Mouse (Mus musculus) CH12.LX (cell line): ENCODE data around the gene Gm13271. TPM values are rescaled to one million over a fixed set of nuclear protein-coding genes. Genes with fewer than 3 reads are reported as not detected.
"Not testable (repeated sequence)": the region's sequence is repeated elsewhere in the genome, so short reads cannot be mapped to it uniquely, and the experiment has no call there.

ENCODE experiments used
- DNase-seq: peaks from one replicate; pipeline ENCODE4 v3.0.0-alpha.2; 2013; ENCODE audit errors: extremely low read depth
- H3K27ac ChIP-seq: 2 replicates; pipeline ENCODE4 v1.5.1; 2012; ENCODE audit warnings: low read depth, mild to moderate bottlenecking, control low read depth, moderate library complexity; ENCODE audit not compliant: insufficient read depth
- H3K27me3 ChIP-seq: replicated peaks from 2 replicates; pipeline ENCODE3; 2012; ENCODE audit warnings: inconsistent platforms
- H3K36me3 ChIP-seq, 2 experiments: replicated peaks in 1 of 2; 2 replicates each; pipeline versions ENCODE3 to v1.6.1; 2012; ENCODE audit warnings: inconsistent platforms in 1 of 2, low read length in 1 of 2, mild to moderate bottlenecking in 1 of 2, mixed read lengths in 1 of 2, moderate library complexity in 1 of 2; ENCODE audit not compliant: control insufficient read depth in 1 of 2, insufficient read depth in 1 of 2
- H3K4me1 ChIP-seq, 2 experiments: 2 replicates each; pipeline ENCODE4 v1.6.1; 2012; ENCODE audit warnings: inconsistent platforms in 1 of 2, moderate library complexity in 1 of 2; ENCODE audit not compliant: insufficient read depth in 2 of 2, control insufficient read depth in 1 of 2
- H3K4me2 ChIP-seq: 2 replicates; pipeline ENCODE4 v1.6.1; 2012; ENCODE audit warnings: low read depth, mild to moderate bottlenecking, control low read depth; ENCODE audit not compliant: poor library complexity, insufficient read depth, severe bottlenecking
- H3K4me3 ChIP-seq, 3 experiments: fragments of 150-350 bp in 1 of 3; sonication (generic) in 1 of 3; replicated peaks in 1 of 3; 2 replicates each; pipeline versions ENCODE3 to v1.5.1; 2011 to 2012; ENCODE audit warnings: low read depth in 2 of 3, low read length in 2 of 3, mild to moderate bottlenecking in 2 of 3, moderate library complexity in 2 of 3, control low read depth in 1 of 3, improper control_type of control experiment in 1 of 3, inconsistent platforms in 1 of 3, mixed read lengths in 1 of 3; ENCODE audit not compliant: poor library complexity in 1 of 3
- H3K79me2 ChIP-seq: replicated peaks from 2 replicates; pipeline ENCODE4 v1.6.1; 2012; ENCODE audit warnings: mild to moderate bottlenecking, moderate library complexity; ENCODE audit not compliant: control insufficient read depth, poor library complexity, insufficient read depth, severe bottlenecking; ENCODE audit errors: extremely low read depth
- H3K9ac ChIP-seq: 2 replicates; pipeline ENCODE4 v1.6.1; 2012; ENCODE audit warnings: low read depth, mild to moderate bottlenecking, control low read depth, moderate library complexity; ENCODE audit not compliant: insufficient read depth
- H3K9me3 ChIP-seq: replicated peaks from 2 replicates; pipeline ENCODE3; 2012; ENCODE audit warnings: low read length, inconsistent platforms, mixed read lengths
- CTCF ChIP-seq, 2 experiments: IDR thresholded peaks in 1 of 2; conservative IDR thresholded peaks in 1 of 2; 2 replicates each; pipeline ENCODE4 v1.5.1; 2011 to 2012; ENCODE audit warnings: low read depth in 2 of 2, low read length in 2 of 2, improper control_type of control experiment in 1 of 2, inconsistent platforms in 1 of 2, mild to moderate bottlenecking in 1 of 2, moderate library complexity in 1 of 2
- dilution Hi-C: fragments of 300-500 bp; cut with MboI; formaldehyde crosslinking; loops from 2 replicates; pipeline ENCODE4 v1.14.3; 2020; ENCODE audit warnings: low sequenced_read_pairs; ENCODE audit not compliant: extremely low pct_unique_long_range_greater_than_20kb, extremely low pct_ligation_motif_present
- in situ Hi-C: fragments of 300-500 bp; cut with MboI; formaldehyde crosslinking; loops from 3 replicates; pipeline ENCODE4 v1.14.3; 2019; ENCODE audit warnings: low sequenced_read_pairs, low pct_ligation_motif_present, low pct_unique_long_range_greater_than_20kb, mixed read lengths
- polyA plus RNA-seq: library from polyadenylated mRNA; unstranded; fragments of >175 nt; gene quantifications from 2 replicates; pipeline ENCODE4 v1.2.1, GENCODE M21; 2012; ENCODE audit warnings: low read depth; ENCODE audit not compliant: insufficient read length
- total RNA-seq, 2 experiments: library from RNA; depleted of rRNA; stranded (reverse); fragments of 300-350 nt in 1 of 2; fragments of >200 nt in 1 of 2; gene quantifications; 2 replicates each; pipeline ENCODE4 v1.2.3; 2012 to 2014

Gene Gm13271
- total and polyA plus RNA-seq, 3 experiments, result not detected

DNA sequence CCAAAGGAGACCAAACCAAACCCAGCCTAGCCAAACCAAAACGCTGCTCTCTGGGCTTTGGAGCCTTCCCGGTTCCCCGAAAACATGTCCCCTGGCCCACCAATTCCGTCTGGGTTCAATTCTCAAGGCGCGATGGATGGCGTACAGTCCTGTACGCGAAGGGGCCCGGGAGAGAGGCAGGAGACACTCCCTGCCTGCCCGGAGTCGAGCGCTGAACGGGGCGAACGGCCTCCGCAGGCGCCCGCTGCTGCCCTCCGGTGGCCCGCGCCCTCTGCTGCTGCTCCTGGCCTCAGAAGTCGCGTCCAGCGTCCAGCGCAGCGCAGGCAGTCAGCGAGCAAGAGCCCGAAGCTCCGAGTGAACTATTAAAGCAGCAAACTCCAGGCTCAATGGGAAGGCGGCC is 27.7 kb downstream of the Gm13271 start:
- H3K9me3 ChIP-seq, in situ Hi-C loops, H3K27me3 ChIP-seq, DNase-seq, H3K9ac ChIP-seq, H3K4me2 ChIP-seq, H3K36me3 ChIP-seq, H3K27ac ChIP-seq, dilution Hi-C loops, H3K79me2 ChIP-seq, H3K4me1 ChIP-seq: not testable (repeated sequence)
- peak overlapping the region in 1 of 3 experiments; percentile 60 for H3K4me3 ChIP-seq

DNA sequence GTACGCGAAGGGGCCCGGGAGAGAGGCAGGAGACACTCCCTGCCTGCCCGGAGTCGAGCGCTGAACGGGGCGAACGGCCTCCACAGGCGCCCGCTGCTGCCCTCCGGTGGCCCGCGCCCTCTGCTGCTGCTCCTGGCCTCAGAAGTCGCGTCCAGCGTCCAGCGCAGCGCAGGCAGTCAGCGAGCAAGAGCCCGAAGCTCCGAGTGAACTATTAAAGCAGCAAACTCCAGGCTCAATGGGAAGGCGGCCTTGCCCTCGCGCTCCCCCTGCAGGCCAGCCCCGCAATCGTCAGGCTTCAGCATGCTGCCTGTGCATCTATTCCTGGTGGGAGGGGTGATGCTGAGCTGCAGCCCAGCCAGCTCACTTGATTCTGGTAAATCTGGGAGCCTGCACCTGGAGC is 30.7 kb downstream of the Gm13271 start, which contains the start of gene Gm13276:
Gene Gm13276 (plus strand): TSS at position 301 of the 400 bp plus-strand sequence.
- H3K27ac ChIP-seq, H3K4me2 ChIP-seq, H3K4me3 ChIP-seq, H3K36me3 ChIP-seq, H3K27me3 ChIP-seq, in situ Hi-C loops, DNase-seq, dilution Hi-C loops, H3K9ac ChIP-seq, H3K79me2 ChIP-seq, H3K4me1 ChIP-seq, H3K9me3 ChIP-seq: not testable (repeated sequence)

- not testable (repeated sequence) for H3K79me2 ChIP-seq
- TF ChIP-seq CTCF (conservative IDR thresholded peaks at IDR 0.05 in 1 of 2, IDR thresholded peaks at IDR 0.05 in 1 of 2; ENCODE audit: low read depth in 2 of 2, low read length in 2 of 2), result peak in 1 of 2 experiments; percentile 28; a peak in 2 of 4 replicates
- TF ChIP-seq, all 38 proteins: peak for 1; not testable (repeated sequence) for 37
- dilution Hi-C loops, H3K9ac ChIP-seq, DNase-seq, H3K27me3 ChIP-seq, H3K4me1 ChIP-seq, H3K4me3 ChIP-seq, in situ Hi-C loops, H3K36me3 ChIP-seq, H3K9me3 ChIP-seq, H3K4me2 ChIP-seq, H3K27ac ChIP-seq: not testable (repeated sequence)
Observed at GRCm38 (mm10) chr4:88788402-88788801, 33.7 kb downstream of the Gm13271 start, which contains the start of gene Gm13277. Gm13277 (plus strand) TSS chr4:88788632.

DNA sequence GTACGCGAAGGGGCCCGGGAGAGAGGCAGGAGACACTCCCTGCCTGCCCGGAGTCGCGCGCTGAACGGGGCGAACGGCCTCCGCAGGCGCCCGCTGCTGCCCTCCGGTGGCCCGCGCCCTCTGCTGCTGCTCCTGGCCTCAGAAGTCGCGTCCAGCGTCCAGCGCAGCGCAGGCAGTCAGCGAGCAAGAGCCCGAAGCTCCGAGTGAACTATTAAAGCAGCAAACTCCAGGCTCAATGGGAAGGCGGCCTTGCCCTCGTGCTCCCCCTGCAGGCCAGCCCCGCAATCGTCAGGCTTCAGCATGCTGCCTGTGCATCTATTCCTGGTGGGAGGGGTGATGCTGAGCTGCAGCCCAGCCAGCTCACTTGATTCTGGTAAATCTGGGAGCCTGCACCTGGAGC is 36.6 kb downstream of the Gm13271 start, which contains the start of gene Gm13278:
Gene Gm13278 (plus strand): TSS at position 301 of the 400 bp plus-strand sequence.
- H3K79me2 ChIP-seq, H3K27me3 ChIP-seq, H3K27ac ChIP-seq, H3K9me3 ChIP-seq, H3K9ac ChIP-seq, H3K4me3 ChIP-seq, H3K4me1 ChIP-seq, dilution Hi-C loops, DNase-seq, H3K36me3 ChIP-seq, H3K4me2 ChIP-seq, in situ Hi-C loops: not testable (repeated sequence)

- H3K4me2 ChIP-seq, in situ Hi-C loops, H3K4me3 ChIP-seq, H3K9me3 ChIP-seq, H3K27ac ChIP-seq, H3K4me1 ChIP-seq, H3K36me3 ChIP-seq, H3K79me2 ChIP-seq, dilution Hi-C loops, H3K27me3 ChIP-seq, H3K9ac ChIP-seq, DNase-seq: not testable (repeated sequence)
Observed at GRCm38 (mm10) chr4:88793936-88794675, 39.4 kb downstream of the Gm13271 start, which contains the start of gene Gm13275. Gm13275 (plus strand) TSS chr4:88794487.

- in situ Hi-C loops, H3K9me3 ChIP-seq, H3K36me3 ChIP-seq, H3K79me2 ChIP-seq, H3K4me3 ChIP-seq, H3K4me2 ChIP-seq, H3K4me1 ChIP-seq, H3K27me3 ChIP-seq, H3K9ac ChIP-seq, DNase-seq, H3K27ac ChIP-seq, dilution Hi-C loops: not testable (repeated sequence)
Observed at GRCm38 (mm10) chr4:88797097-88797496, 42.4 kb downstream of the Gm13271 start, which contains the start of gene Gm13279. Gm13279 (plus strand) TSS chr4:88797397.
